In genomic region chr19:57138909-57139617, GRCm38 (mm10) we compare ENCODE assay signal across 11 mouse cellular contexts.
"Had no signal": no experiment of that assay in that cellular context is flagged by ENCODE, and none has a peak within 500 bp of the region (broad histone marks: within the 10 kb centered on the region; RNA-seq: fewer than 3 reads in every experiment).

No protein-coding gene starts in this region.

- H3K27ac ChIP-seq: layer of hippocampus, adult 2 months; liver, embryonic 14.5 days; midbrain, embryonic 13.5 days had no signal

- H3K9ac ChIP-seq: liver, embryonic 14.5 days; midbrain, embryonic 13.5 days had no signal

- ATAC-seq: lung, postnatal 0 days; midbrain, embryonic 13.5 days had no signal

- H3K4me2 ChIP-seq: midbrain, embryonic 13.5 days had no signal

- H3K27me3 ChIP-seq: midbrain, embryonic 13.5 days had no signal

- H3K9me3 ChIP-seq: midbrain, embryonic 13.5 days had no signal

- DNase-seq: kidney, postnatal 10 days; kidney, postnatal 4 days; lung, adult 2 months; lung, postnatal 36 days; right cerebral cortex, postnatal 25 days; thymus, adult 18-20 months; thymus, postnatal 25 days had no signal

- H3K4me3 ChIP-seq: layer of hippocampus, adult 2 months; midbrain, embryonic 13.5 days had no signal
